Mouse (Mus musculus): ENCODE data around the gene Hebp1. TPM values are rescaled to one million over a fixed set of nuclear protein-coding genes. Genes with fewer than 3 reads are reported as not detected.

The Hebp1 gene
- polyA plus RNA-seq, 1 experiment from 2014 or later, result 27.1 TPM

- 35% methylated on average over 7 of the region's 7 CpGs for WGBS
- Histone ChIP-seq H3K27me3 (no peaks in the 10 kb centered on the region), H3K9me3 (replicated peaks) (no peaks in the 10 kb centered on the region), H3K36me3 (no peaks in the 10 kb centered on the region), H3K4me3 (replicated peaks) (no peak overlapping the region), H3K4me2 (peak overlapping the region; percentile 36), H3K27ac (no peak overlapping the region), H3K4me1 (peaks cover 39% of the 10 kb centered on the region), H3K9ac (no peak overlapping the region)
- peak; percentile 72 for ATAC-seq (replicated peaks; ENCODE audit: low FRiP score)
Measured at GRCm38 (mm10) chr6:135138207-135138606, 59.6 kb downstream of the Hebp1 start.

GRCm38 (mm10) chr6:135137736-135138135 is 60.1 kb downstream of the Hebp1 start:
- Histone ChIP-seq H3K9me3 (replicated peaks) (no peaks in the 10 kb centered on the region), H3K36me3 (no peaks in the 10 kb centered on the region), H3K27me3 (no peaks in the 10 kb centered on the region), H3K4me2 (no peak overlapping the region), H3K4me3 (replicated peaks) (no peak overlapping the region), H3K4me1 (peaks cover 39% of the 10 kb centered on the region), H3K9ac (no peak overlapping the region), H3K27ac (no peak overlapping the region)
- no peak for ATAC-seq (replicated peaks; ENCODE audit: low FRiP score)
- WGBS, result 68% methylated on average over 9 of the region's 9 CpGs

DNA sequence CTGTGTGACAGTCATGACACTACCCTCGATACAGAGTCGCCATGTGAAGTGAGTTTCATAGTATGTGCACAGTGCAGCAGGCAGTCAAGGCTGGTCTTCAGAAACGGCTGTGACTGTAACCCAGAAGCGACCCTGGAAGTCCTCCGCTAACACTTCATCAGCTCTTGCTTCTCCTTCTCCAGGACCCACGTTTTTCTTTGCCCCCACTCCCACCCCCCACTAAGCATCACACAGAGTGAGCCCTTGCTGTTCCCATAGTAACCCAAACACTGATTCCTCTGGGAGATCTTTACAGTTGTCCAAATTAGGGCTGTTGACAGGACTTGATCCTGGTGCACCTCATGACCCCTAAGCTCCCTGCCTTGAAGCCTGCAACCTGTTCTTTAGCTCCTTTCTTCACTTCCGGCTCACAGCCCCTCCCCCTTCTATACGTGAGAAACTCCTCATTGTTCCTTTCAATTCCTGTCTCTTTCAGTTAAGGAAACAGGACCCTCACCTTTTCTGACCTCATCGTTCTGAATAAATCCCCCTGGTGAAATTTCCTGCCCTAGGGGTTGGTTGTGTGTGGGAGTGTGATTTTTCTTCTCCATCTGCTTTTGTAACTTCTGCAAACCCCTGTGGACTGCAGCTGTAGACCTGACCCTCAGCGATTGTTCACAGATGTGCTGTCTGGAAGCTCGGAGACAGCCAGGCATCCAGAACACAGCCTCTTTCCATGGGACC is 61.2 kb downstream of the Hebp1 start:
- no peaks in the 10 kb centered on the region for H3K36me3 ChIP-seq
- no peak overlapping the region for H3K9ac ChIP-seq
- no peaks in the 10 kb centered on the region for H3K27me3 ChIP-seq
- peaks cover 36% of the 10 kb centered on the region for H3K4me1 ChIP-seq
- no peaks in the 10 kb centered on the region for H3K9me3 ChIP-seq (replicated peaks)
- ATAC-seq (replicated peaks; ENCODE audit: low FRiP score), result peak; percentile 44; the same call in 1 of the 2 replicates
- WGBS, result 27% methylated on average over 11 of the region's 11 CpGs
- no peak overlapping the region for H3K4me2 ChIP-seq
- peak overlapping the region; percentile 45; the same call in 1 of the 2 replicates for H3K27ac ChIP-seq
- H3K4me3 ChIP-seq (replicated peaks), result no peak overlapping the region

DNA sequence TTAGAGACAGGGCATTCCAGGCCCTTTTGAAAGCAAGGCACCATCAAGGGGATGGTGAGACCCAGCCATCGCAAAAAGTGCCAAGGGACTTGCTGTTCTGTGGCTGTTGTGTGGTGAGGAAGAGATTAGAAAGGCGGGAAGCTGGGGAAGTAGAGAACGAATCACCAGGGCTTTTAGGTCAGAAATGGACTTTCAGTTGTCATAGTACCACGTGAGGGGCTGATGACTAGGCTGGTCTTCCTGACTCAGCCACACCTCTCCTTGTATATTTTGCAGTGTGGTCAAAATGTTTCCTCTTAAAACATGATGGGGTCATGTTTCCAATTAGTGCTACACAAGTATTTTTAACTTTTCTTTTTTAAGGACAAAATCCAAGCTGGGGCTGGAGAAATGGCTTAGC is 62.1 kb downstream of the Hebp1 start:
- H3K27ac ChIP-seq, result no peak overlapping the region
- H3K27me3 ChIP-seq, result no peaks in the 10 kb centered on the region
- no peak overlapping the region for H3K4me3 ChIP-seq (replicated peaks)
- H3K9ac ChIP-seq, result no peak overlapping the region
- no peak overlapping the region for H3K4me2 ChIP-seq
- peaks cover 31% of the 10 kb centered on the region for H3K4me1 ChIP-seq
- no peaks in the 10 kb centered on the region for H3K9me3 ChIP-seq (replicated peaks)
- no peak for ATAC-seq (replicated peaks; ENCODE audit: low FRiP score)
- 81% methylated on average over 4 of the region's 4 CpGs for WGBS
- no peaks in the 10 kb centered on the region for H3K36me3 ChIP-seq

DNA sequence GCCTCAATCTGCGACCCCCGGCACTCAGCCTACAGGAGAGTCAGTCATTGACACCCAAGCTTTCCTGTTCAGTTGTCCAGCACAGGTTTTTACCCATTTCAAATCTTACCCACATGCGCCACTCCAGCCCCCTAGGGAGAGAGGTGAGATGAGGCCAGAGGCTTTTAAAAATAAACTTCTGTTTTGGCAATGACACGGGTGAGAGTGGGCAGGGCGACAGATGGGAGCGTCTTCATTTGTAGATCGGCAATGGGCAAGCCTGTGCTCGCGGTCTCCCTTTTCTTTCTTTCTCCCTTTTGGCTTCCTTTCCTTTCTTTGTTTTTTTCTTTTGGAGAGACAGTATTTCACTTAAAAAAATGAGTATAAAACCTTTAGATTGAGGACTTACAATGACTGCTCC is 64.3 kb downstream of the Hebp1 start:
- ATAC-seq (replicated peaks; ENCODE audit: low FRiP score), result no peak
- 93% methylated on average over 9 of the region's 9 CpGs for WGBS
- H3K4me2 ChIP-seq, result no peak overlapping the region

GRCm38 (mm10) chr6:135133086-135133485 is 64.7 kb downstream of the Hebp1 start:
- no peak overlapping the region for H3K27ac ChIP-seq
- no peaks in the 10 kb centered on the region for H3K9me3 ChIP-seq (replicated peaks)
- ATAC-seq (replicated peaks; ENCODE audit: low FRiP score), result no peak
- WGBS, result 80% methylated on average over 7 of the region's 7 CpGs
- no peak overlapping the region for H3K4me3 ChIP-seq (replicated peaks)
- no peaks in the 10 kb centered on the region for H3K27me3 ChIP-seq
- no peak overlapping the region for H3K4me2 ChIP-seq
- peaks cover 19% of the 10 kb centered on the region for H3K4me1 ChIP-seq
- no peak overlapping the region for H3K9ac ChIP-seq
- H3K36me3 ChIP-seq, result no peaks in the 10 kb centered on the region

More for the DNA sequence above, 64.3 kb downstream of the Hebp1 start:
- no peaks in the 10 kb centered on the region for H3K27me3 ChIP-seq
- H3K4me1 ChIP-seq, result peaks cover 23% of the 10 kb centered on the region
- H3K4me3 ChIP-seq (replicated peaks), result no peak overlapping the region
- H3K27ac ChIP-seq, result no peak overlapping the region
- no peak overlapping the region for H3K9ac ChIP-seq
- no peaks in the 10 kb centered on the region for H3K9me3 ChIP-seq (replicated peaks)
- H3K36me3 ChIP-seq, result no peaks in the 10 kb centered on the region

- Histone ChIP-seq H3K36me3 (no peaks in the 10 kb centered on the region), H3K9ac (no peak overlapping the region), H3K27me3 (peaks cover 3% of the 10 kb centered on the region; the same call in 1 of the 2 replicates), H3K9me3 (replicated peaks) (no peaks in the 10 kb centered on the region), H3K27ac (no peak overlapping the region), H3K4me3 (replicated peaks) (no peak overlapping the region), H3K4me2 (no peak overlapping the region), H3K4me1 (no peaks in the 10 kb centered on the region)
- 53% methylated on average over 5 of the region's 5 CpGs for WGBS
- ATAC-seq (replicated peaks; ENCODE audit: low FRiP score), result no peak
Measured at GRCm38 (mm10) chr6:135124755-135125380, 73.0 kb downstream of the Hebp1 start.

- no peaks in the 10 kb centered on the region for H3K36me3 ChIP-seq
- no peak within 1 kb of the TSS for H3K9ac ChIP-seq
- ATAC-seq (replicated peaks; ENCODE audit: low FRiP score), result no peak
- WGBS, result 80% methylated on average over 5 of the region's 5 CpGs
- no peak within 1 kb of the TSS for H3K4me2 ChIP-seq
- no peaks in the 10 kb centered on the region for H3K9me3 ChIP-seq (replicated peaks)
- H3K4me1 ChIP-seq, result no peaks in the 10 kb centered on the region; the same call in 1 of the 2 replicates
- H3K27me3 ChIP-seq, result 0 out of 2 replicates have a peak, but pooled peaks cover 3% of the 10 kb centered on the region
- no peak within 1 kb of the TSS for H3K4me3 ChIP-seq (replicated peaks)
- H3K27ac ChIP-seq, result no peak within 1 kb of the TSS
Measured at GRCm38 (mm10) chr6:135118183-135118582, 79.6 kb downstream of the Hebp1 start, which contains the start of gene Gprc5d. Gprc5d (minus strand) TSS chr6:135118283.

DNA sequence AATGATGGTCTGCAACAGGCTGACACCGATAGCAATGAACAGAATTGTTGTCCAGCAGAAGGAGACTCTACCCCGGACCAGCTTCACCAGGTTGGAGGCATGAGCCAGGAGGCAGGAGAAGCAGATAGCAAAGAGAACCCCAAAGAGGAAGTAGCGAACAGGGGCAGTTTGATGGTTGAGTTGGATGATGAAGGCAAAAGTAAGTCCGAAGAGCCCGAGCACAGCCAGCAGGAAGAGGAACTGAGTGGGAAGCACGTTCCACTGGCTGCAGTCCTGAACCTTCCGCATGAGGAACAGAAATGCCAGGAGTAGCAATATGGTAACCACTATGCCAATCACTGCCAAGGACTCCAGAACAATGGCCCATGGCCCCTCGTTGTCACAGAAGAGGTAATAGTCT is 81.3 kb downstream of the Hebp1 start:
- WGBS, result 95% methylated on average over 8 of the region's 8 CpGs
- no peak for ATAC-seq (replicated peaks; ENCODE audit: low FRiP score)
- Histone ChIP-seq H3K9ac (no peak overlapping the region), H3K36me3 (no peaks in the 10 kb centered on the region), H3K27me3 (0 out of 2 replicates have a peak, but pooled peaks cover 3% of the 10 kb centered on the region), H3K4me2 (no peak overlapping the region), H3K4me1 (peaks cover 6% of the 10 kb centered on the region; the same call in 1 of the 2 replicates), H3K27ac (no peak overlapping the region), H3K9me3 (replicated peaks) (no peaks in the 10 kb centered on the region), H3K4me3 (replicated peaks) (no peak overlapping the region)

GRCm38 (mm10) chr6:135113114-135113436 is 84.7 kb downstream of the Hebp1 start:
- Histone ChIP-seq H3K36me3 (no peaks in the 10 kb centered on the region), H3K27me3 (0 out of 2 replicates have a peak, but pooled peaks cover 3% of the 10 kb centered on the region), H3K9ac (no peak overlapping the region), H3K4me3 (replicated peaks) (no peak overlapping the region), H3K4me1 (peaks cover 6% of the 10 kb centered on the region; the same call in 1 of the 2 replicates), H3K4me2 (no peak overlapping the region), H3K27ac (no peak overlapping the region), H3K9me3 (replicated peaks) (no peaks in the 10 kb centered on the region)
- no peak for ATAC-seq (replicated peaks; ENCODE audit: low FRiP score)
- 17% methylated on average over 6 of the region's 6 CpGs for WGBS

DNA sequence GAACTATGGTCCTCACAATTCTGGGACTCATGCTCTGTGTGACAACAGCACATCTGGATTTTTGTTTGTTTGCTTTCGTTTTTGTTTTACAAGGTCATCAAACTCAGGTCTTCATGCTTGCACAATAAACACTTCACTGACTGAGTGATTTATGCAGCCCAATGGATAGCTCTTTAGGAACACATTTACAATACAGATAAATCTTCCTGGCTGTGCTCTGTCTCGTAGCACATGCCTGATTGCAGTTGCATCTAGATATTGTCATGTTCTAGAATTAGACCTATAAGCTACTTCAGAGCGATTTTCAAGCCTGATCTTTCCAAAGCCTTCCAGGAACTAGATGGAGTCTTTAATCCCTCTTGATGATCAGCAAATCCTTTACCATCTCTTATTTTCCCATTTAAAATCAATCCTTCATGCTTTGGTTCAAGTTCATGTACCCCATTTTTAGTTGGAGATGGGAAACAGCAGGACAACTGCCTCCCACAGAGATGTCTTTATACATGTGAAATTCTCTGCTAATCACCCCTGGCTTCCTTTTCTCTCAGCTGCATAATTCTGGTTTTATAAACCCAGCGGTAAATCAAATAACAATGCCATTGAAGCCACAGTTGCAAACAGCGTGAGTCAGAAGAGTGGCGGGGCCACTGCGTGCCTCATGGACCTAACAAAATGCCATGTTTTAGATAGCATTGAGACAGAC is 85.3 kb downstream of the Hebp1 start:
- no peak overlapping the region for H3K9ac ChIP-seq
- H3K36me3 ChIP-seq, result no peaks in the 10 kb centered on the region
- H3K9me3 ChIP-seq (replicated peaks), result no peaks in the 10 kb centered on the region
- H3K27me3 ChIP-seq, result 0 out of 2 replicates have a peak, but pooled peaks cover 3% of the 10 kb centered on the region
- H3K4me3 ChIP-seq (replicated peaks), result no peak overlapping the region
- peaks cover 6% of the 10 kb centered on the region; the same call in 1 of the 2 replicates for H3K4me1 ChIP-seq
- no peak overlapping the region for H3K4me2 ChIP-seq
- no peak for ATAC-seq (replicated peaks; ENCODE audit: low FRiP score)
- H3K27ac ChIP-seq, result no peak overlapping the region
- WGBS, result 15% methylated on average over 7 of the region's 7 CpGs

DNA sequence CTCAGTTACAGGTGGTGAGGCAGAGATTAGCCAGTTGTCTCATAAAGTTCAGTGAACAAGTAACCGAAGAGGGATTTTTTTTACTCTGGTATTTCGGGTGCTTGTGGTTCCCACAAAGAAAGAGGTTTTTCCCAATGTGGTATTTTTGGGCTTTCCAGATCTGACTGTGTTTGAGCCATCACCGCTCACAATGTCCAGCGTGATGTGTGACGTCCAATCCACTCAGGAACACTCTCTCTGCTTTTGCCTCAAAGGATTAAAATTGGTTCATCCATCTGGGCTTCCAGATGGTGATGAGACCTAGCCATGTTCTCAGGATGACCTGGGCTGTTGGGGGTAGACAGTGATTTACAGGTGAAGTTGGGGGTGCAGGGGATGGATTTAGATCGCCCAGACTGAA is 90.8 kb downstream of the Hebp1 start:
- 85% methylated on average over 6 of the region's 6 CpGs for WGBS
- no peak overlapping the region for H3K4me2 ChIP-seq
- ATAC-seq (replicated peaks; ENCODE audit: low FRiP score), result no peak

More for the DNA sequence above, 90.8 kb downstream of the Hebp1 start:
- H3K4me1 ChIP-seq, result no peaks in the 10 kb centered on the region
- H3K27ac ChIP-seq, result no peak overlapping the region
- H3K9me3 ChIP-seq (replicated peaks), result no peaks in the 10 kb centered on the region
- no peak overlapping the region for H3K9ac ChIP-seq
- no peak overlapping the region for H3K4me3 ChIP-seq (replicated peaks)
- no peaks in the 10 kb centered on the region for H3K36me3 ChIP-seq
- H3K27me3 ChIP-seq, result peaks cover 10% of the 10 kb centered on the region; the same call in 1 of the 2 replicates
